Mouse (Mus musculus) embryonic facial prominence, embryonic 11.5 days (tissue): ENCODE results near the gene BC030867. TPM values are rescaled to one million over a fixed set of nuclear protein-coding genes. Genes with fewer than 3 reads are reported as not detected.

Experiments
- ATAC-seq: fragments of 200-750 bp; cut with Nextera tagmentation; replicated peaks from 2 replicates; pipeline ENCODE4 v1.8.0; 2017; ENCODE audit warnings: low read depth; ENCODE audit not compliant: insufficient number of reproducible peaks, low FRiP score, low TSS enrichment
- DNase-seq: peaks from one replicate; pipeline ENCODE4 v3.0.0-alpha.2; 2015; ENCODE audit warnings: low spot score
- H3K27ac ChIP-seq: fragments of 300-500 bp; sonication (generic); replicated peaks from 2 replicates; pipeline ENCODE4 v1.5.1; 2014; ENCODE audit warnings: mild to moderate bottlenecking, low read depth, low read length, control low read depth
- H3K27me3 ChIP-seq: fragments of 300-500 bp; sonication (generic); 2 replicates; pipeline ENCODE4 v1.6.1; 2014; ENCODE audit warnings: mild to moderate bottlenecking, low read length, moderate library complexity, mixed read lengths; ENCODE audit not compliant: control insufficient read depth, insufficient read depth
- H3K36me3 ChIP-seq: fragments of 300-500 bp; sonication (generic); replicated peaks from 2 replicates; pipeline ENCODE4 v1.6.1; 2014; ENCODE audit warnings: low read depth, mild to moderate bottlenecking, low read length, moderate library complexity, mixed read lengths; ENCODE audit not compliant: control insufficient read depth, insufficient read depth
- H3K4me1 ChIP-seq: fragments of 300-500 bp; sonication (generic); 2 replicates; pipeline ENCODE4 v1.6.1; 2014; ENCODE audit warnings: low read length, mixed read lengths; ENCODE audit not compliant: control insufficient read depth, insufficient read depth
- H3K4me2 ChIP-seq: fragments of 300-500 bp; sonication (generic); 2 replicates; pipeline ENCODE4 v1.6.1; 2014; ENCODE audit warnings: low read depth, mild to moderate bottlenecking, control low read depth, low read length, moderate library complexity
- H3K4me3 ChIP-seq: fragments of 300-500 bp; sonication (generic); 2 replicates; pipeline ENCODE4 v1.5.1; 2014; ENCODE audit warnings: low read depth, low read length, control low read depth
- H3K9ac ChIP-seq: fragments of 300-500 bp; sonication (generic); replicated peaks from 2 replicates; pipeline ENCODE4 v1.6.1; 2014; ENCODE audit warnings: mild to moderate bottlenecking, control low read depth, low read length
- H3K9me3 ChIP-seq: fragments of 300-500 bp; sonication (generic); replicated peaks from 2 replicates; pipeline ENCODE4 v1.6.1; 2016; ENCODE audit warnings: mild to moderate bottlenecking, low read length, inconsistent platforms, mixed read lengths; ENCODE audit not compliant: control insufficient read depth
- WGBS: fragments of 180-500 bp; shearing (Covaris S2); extraction: QIAGEN DNeasy Blood & Tissue Kit; methylation state at CpG from one replicate; pipeline ENCODE4 v1.1.7; 2014; 5-methylcytosine and 5-hydroxymethylcytosine counted together
- polyA plus RNA-seq: library from polyadenylated mRNA; unstranded; fragments of >200 nt; fragmentation: Nextera tagmentation; extraction: Ambion mirVana; gene quantifications from 2 replicates; pipeline ENCODE4 v1.2.1, GENCODE M21; 2014

BC030867 gene
- polyA plus RNA-seq, 1 experiment from 2014 or later: 20.8 TPM

GRCm38 (mm10) chr11:102245581-102246272, 3.0 kb upstream of the BC030867 start:
- Histone ChIP-seq H3K4me2 (peak overlapping the region; percentile 41), H3K9me3 (no peaks in the 10 kb centered on the region), H3K4me3 (no peak overlapping the region), H3K27ac (no peak overlapping the region), H3K27me3 (no peaks in the 10 kb centered on the region), H3K9ac (peak overlapping the region; percentile 63; the same call in 1 of the 2 replicates), H3K36me3 (no peaks in the 10 kb centered on the region), H3K4me1 (no peaks in the 10 kb centered on the region)
- ATAC-seq: no peak
- 49% methylated on average over 14 of the region's 14 CpGs for WGBS
- DNase-seq: peak; percentile 29

DNA sequence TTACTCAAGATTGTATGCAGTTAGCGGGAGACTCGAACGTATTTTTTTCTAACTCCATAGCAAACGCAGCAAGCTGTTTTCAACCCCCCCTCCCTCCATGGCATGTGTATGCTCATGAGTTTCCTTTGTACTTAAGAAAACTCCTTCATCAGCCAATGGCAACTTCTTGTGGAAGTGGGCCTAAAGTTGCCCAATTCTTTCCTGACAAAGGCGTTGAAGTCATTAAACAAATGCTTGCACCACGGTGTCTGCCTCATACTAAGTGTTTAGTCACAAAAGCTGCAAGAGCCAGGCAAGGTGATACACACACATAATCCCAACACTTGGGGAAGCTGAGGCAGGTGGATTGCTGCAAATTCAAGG, 2.4 kb upstream of the BC030867 start:
- H3K4me3 ChIP-seq: no peak overlapping the region
- no peak overlapping the region for H3K4me2 ChIP-seq
- H3K27ac ChIP-seq: no peak overlapping the region
- no peak for DNase-seq
- H3K36me3 ChIP-seq: no peaks in the 10 kb centered on the region
- H3K4me1 ChIP-seq: no peaks in the 10 kb centered on the region
- 89% methylated on average over 6 of the region's 6 CpGs for WGBS
- no peak for ATAC-seq
- H3K9ac ChIP-seq: no peak overlapping the region
- H3K27me3 ChIP-seq: no peaks in the 10 kb centered on the region
- no peaks in the 10 kb centered on the region for H3K9me3 ChIP-seq

DNA sequence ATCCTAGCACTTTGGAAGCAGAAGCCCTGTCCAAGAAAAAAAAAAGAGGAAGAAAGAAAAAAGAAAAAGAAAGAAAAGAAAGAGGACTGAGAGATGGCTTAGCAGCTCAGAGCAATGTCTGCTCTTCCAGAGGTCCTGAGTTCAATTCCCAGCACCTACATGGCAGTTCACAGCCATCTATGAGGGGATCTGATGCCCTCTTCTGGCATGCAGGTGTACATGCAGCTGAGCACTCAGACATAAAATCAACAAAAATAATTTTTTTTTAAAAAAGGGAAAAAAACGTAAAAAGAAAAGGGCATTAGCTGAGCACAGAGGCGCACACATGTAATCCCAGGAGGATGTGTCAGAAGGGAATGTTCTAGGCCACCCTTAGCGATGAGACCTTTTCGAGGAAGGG, 1.8 kb upstream of the BC030867 start:
- Histone ChIP-seq H3K27ac (no peak overlapping the region), H3K9me3 (no peaks in the 10 kb centered on the region), H3K36me3 (no peaks in the 10 kb centered on the region; the same call in 1 of the 2 replicates), H3K27me3 (no peaks in the 10 kb centered on the region), H3K4me1 (no peaks in the 10 kb centered on the region), H3K4me2 (no peak overlapping the region), H3K9ac (no peak overlapping the region), H3K4me3 (no peak overlapping the region)
- no peak for ATAC-seq
- 85% methylated on average over 4 of the region's 4 CpGs for WGBS
- no peak for DNase-seq

- Histone ChIP-seq H3K27me3 (no peaks in the 10 kb centered on the region), H3K27ac (no peak overlapping the region; the same call in 1 of the 2 replicates), H3K9ac (peak overlapping the region; percentile 72), H3K4me2 (peak overlapping the region; percentile 76), H3K36me3 (no peaks in the 10 kb centered on the region; the same call in 1 of the 2 replicates), H3K4me3 (peak overlapping the region; percentile 66), H3K9me3 (no peaks in the 10 kb centered on the region), H3K4me1 (no peaks in the 10 kb centered on the region)
- DNase-seq (peak; percentile 15), ATAC-seq (no peak)
- WGBS: 12% methylated on average over 9 of the region's 9 CpGs
Observed at GRCm38 (mm10) chr11:102249351-102250090, 839 bp downstream of the BC030867 start.

- no peaks in the 10 kb centered on the region for H3K9me3 ChIP-seq
- no peak overlapping the region for H3K9ac ChIP-seq
- DNase-seq (peak; percentile 69), ATAC-seq (peak; percentile 42; the same call in 1 of the 2 replicates)
- H3K4me1 ChIP-seq: no peaks in the 10 kb centered on the region
- H3K27ac ChIP-seq: no peak overlapping the region
- H3K27me3 ChIP-seq: no peaks in the 10 kb centered on the region
- peaks cover 6% of the 10 kb centered on the region; the same call in 1 of the 2 replicates for H3K36me3 ChIP-seq
- H3K4me3 ChIP-seq: no peak overlapping the region
- H3K4me2 ChIP-seq: no peak overlapping the region
- WGBS: 30% methylated on average over 9 of the region's 9 CpGs
Observed at GRCm38 (mm10) chr11:102257514-102257913, 8.8 kb downstream of the BC030867 start.

DNA sequence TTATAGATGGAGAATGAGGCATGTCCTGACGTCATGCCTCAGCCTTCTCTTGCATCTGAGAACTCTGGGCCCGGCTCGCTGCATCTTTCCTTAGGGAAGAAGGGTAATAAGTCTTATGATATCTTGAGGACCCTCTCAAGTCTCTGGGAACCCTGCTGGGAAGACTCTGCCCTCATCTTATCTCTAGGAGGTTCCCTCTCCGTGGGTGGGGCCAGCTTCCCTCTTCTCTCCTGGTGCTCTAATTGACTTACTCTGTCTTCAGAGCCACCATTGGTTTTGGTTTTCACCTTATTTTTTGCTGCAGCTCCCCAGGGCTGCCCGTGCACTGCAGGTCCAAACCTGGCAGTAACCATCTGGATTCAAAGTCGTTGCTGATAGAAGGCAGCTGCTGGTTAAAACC, 9.4 kb downstream of the BC030867 start:
- Histone ChIP-seq H3K27me3 (no peaks in the 10 kb centered on the region), H3K9ac (no peak overlapping the region), H3K4me3 (no peak overlapping the region), H3K27ac (no peak overlapping the region), H3K4me1 (no peaks in the 10 kb centered on the region), H3K36me3 (peaks cover 6% of the 10 kb centered on the region; the same call in 1 of the 2 replicates), H3K9me3 (no peaks in the 10 kb centered on the region), H3K4me2 (no peak overlapping the region)
- ATAC-seq (no peak), DNase-seq (no peak)
- 83% methylated on average over 6 of the region's 6 CpGs for WGBS

GRCm38 (mm10) chr11:102258521-102258920, 9.8 kb downstream of the BC030867 start:
- H3K27ac ChIP-seq: no peak overlapping the region
- no peaks in the 10 kb centered on the region for H3K4me1 ChIP-seq
- no peaks in the 10 kb centered on the region for H3K9me3 ChIP-seq
- no peaks in the 10 kb centered on the region for H3K27me3 ChIP-seq
- H3K4me2 ChIP-seq: no peak overlapping the region
- no peak for ATAC-seq
- H3K36me3 ChIP-seq: peaks cover 6% of the 10 kb centered on the region; the same call in 1 of the 2 replicates
- no peak overlapping the region for H3K9ac ChIP-seq
- no peak overlapping the region for H3K4me3 ChIP-seq
- WGBS: 94% methylated on average over 3 of the region's 3 CpGs
- no peak for DNase-seq

GRCm38 (mm10) chr11:102263211-102263610, 14.5 kb downstream of the BC030867 start:
- ATAC-seq (no peak), DNase-seq (no peak)
- WGBS: 92% methylated on average over 7 of the region's 7 CpGs
- Histone ChIP-seq H3K4me3 (no peak overlapping the region), H3K4me1 (no peaks in the 10 kb centered on the region), H3K27me3 (no peaks in the 10 kb centered on the region), H3K27ac (no peak overlapping the region), H3K4me2 (no peak overlapping the region), H3K9ac (no peak overlapping the region), H3K36me3 (peaks cover 6% of the 10 kb centered on the region), H3K9me3 (no peaks in the 10 kb centered on the region)
